Mouse (Mus musculus): ENCODE measurements around the gene Prl2c5.
"Not testable (repeated sequence)": the region's sequence is repeated elsewhere in the genome, so short reads cannot be mapped to it uniquely, and the experiment has no call there.

The Prl2c5 gene

GRCm38 (mm10) chr13:13182415-13182814 lies at the start of gene Prl2c5:
TSS of gene Prl2c5 (plus strand) at chr13:13182715.
- DNase-seq (ENCODE audit: low spot score), result not testable (repeated sequence)

GRCm38 (mm10) chr13:13162777-13163485 lies 19.6 kb upstream of the Prl2c5 start:
- DNase-seq (ENCODE audit: low spot score), result not testable (repeated sequence)

- not testable (repeated sequence) for DNase-seq (ENCODE audit: low spot score)
These were observed 13.9 kb upstream of the Prl2c5 start for GRCm38 (mm10) chr13:13168631-13169030.

GRCm38 (mm10) chr13:13173616-13174136 lies 8.8 kb upstream of the Prl2c5 start:
- not testable (repeated sequence) for DNase-seq (ENCODE audit: low spot score)

- DNase-seq (ENCODE audit: low spot score), result not testable (repeated sequence)
These were observed 6.8 kb upstream of the Prl2c5 start for GRCm38 (mm10) chr13:13175736-13176135.

- DNase-seq (ENCODE audit: low spot score), result not testable (repeated sequence)
These were observed 28.7 kb downstream of the Prl2c5 start for GRCm38 (mm10) chr13:13211168-13211567.

GRCm38 (mm10) chr13:13216363-13216762 lies 33.8 kb downstream of the Prl2c5 start:
- DNase-seq (ENCODE audit: low spot score), result not testable (repeated sequence)

GRCm38 (mm10) chr13:13220231-13220630 lies 37.7 kb downstream of the Prl2c5 start:
- not testable (repeated sequence) for DNase-seq (ENCODE audit: low spot score)

GRCm38 (mm10) chr13:13237456-13237855 lies 54.9 kb downstream of the Prl2c5 start:
- DNase-seq (ENCODE audit: low spot score), result peak; percentile 69

All from layer of hippocampus, adult 11-12 months (tissue).